Mouse (Mus musculus): ENCODE data around the gene Cacna1e. TPM values are rescaled to one million over a fixed set of nuclear protein-coding genes. Genes with fewer than 3 reads are reported as not detected.

Cacna1e gene
- polyA plus RNA-seq, 1 experiment from 2014 or later, result 1.8 TPM

DNA sequence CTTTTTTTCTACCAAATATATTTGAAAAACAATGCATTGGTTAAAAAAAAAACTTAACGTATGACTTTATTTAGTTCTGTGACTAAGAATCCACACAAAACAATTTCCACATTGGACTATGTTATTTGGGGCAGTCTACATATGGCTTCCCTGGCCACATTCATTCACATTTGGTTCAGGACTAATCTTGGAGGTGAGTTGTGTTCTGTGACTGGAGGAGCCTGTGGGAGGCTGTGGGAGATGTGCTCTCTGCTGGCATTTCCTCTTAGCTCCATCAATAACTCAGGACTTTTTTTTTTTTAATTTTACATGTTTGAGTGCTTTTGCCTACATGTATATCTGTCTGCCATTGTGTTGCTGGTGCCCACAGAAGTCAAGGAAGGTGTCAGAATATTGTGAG lies 281.8 kb downstream of the Cacna1e start:
- Histone ChIP-seq H3K9me3 (no peaks in the 10 kb centered on the region), H3K4me3 (no peak overlapping the region), H3K27me3 (no peaks in the 10 kb centered on the region), H3K4me1 (no peaks in the 10 kb centered on the region), H3K36me3 (no peaks in the 10 kb centered on the region), H3K4me2 (replicated peaks) (no peak overlapping the region), H3K9ac (no peak overlapping the region), H3K27ac (no peak overlapping the region)
- ATAC-seq (ENCODE audit: insufficient number of reproducible peaks, insufficient read depth, low FRiP score, low TSS enrichment), result no peak
- 89% methylated on average over 1 of the region's 1 CpGs for WGBS

DNA sequence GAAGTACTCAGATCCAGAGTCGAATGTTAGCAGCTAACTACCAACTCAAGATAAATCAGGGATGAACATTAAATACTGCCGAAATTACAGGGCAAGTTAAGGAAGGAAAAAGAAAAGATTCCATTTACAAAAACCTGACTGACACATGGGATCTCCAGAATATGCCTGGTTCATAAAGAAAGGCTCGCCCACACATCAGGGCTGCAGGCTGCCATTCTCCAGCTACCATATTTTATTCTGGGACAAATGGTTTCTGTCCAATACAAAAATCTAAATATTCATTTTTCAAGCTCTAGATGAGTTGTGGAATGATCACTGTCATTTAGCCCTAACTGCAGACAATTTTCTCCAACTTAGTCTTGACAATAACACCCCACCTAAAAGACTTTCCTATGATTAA lies 301.8 kb downstream of the Cacna1e start:
- H3K27me3 ChIP-seq, result no peaks in the 10 kb centered on the region
- H3K4me1 ChIP-seq, result no peaks in the 10 kb centered on the region
- no peak overlapping the region for H3K9ac ChIP-seq
- H3K4me2 ChIP-seq (replicated peaks), result no peak overlapping the region
- H3K9me3 ChIP-seq, result no peaks in the 10 kb centered on the region
- no peaks in the 10 kb centered on the region for H3K36me3 ChIP-seq
- H3K27ac ChIP-seq, result no peak overlapping the region
- ATAC-seq (ENCODE audit: insufficient number of reproducible peaks, insufficient read depth, low FRiP score, low TSS enrichment), result no peak
- 92% methylated on average over 3 of the region's 3 CpGs for WGBS
- H3K4me3 ChIP-seq, result no peak overlapping the region

DNA sequence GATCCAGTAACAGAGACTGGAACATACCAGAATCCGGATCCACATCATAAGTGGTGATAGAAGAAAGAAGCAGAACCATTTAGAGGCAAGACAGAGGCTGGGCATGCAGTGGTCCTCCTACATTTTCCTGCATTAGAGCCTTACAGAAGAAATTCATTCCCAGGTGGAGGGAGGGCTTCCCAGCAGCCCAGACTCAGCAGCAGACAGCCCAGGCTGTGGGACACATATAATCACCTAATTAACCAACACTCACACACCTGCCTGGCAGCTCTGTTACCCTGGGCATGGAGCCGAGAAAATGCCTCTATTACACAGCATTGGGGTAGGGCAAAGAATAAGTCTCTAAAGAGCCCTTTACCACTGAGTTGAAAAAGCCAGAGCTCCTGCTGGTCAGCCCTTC lies 304.4 kb downstream of the Cacna1e start:
- no peaks in the 10 kb centered on the region for H3K27me3 ChIP-seq
- no peaks in the 10 kb centered on the region for H3K4me1 ChIP-seq
- H3K9ac ChIP-seq, result no peak overlapping the region
- H3K4me3 ChIP-seq, result no peak overlapping the region
- no peaks in the 10 kb centered on the region for H3K36me3 ChIP-seq
- no peak for ATAC-seq (ENCODE audit: insufficient number of reproducible peaks, insufficient read depth, low FRiP score, low TSS enrichment)
- WGBS, result 70% methylated on average over 2 of the region's 2 CpGs
- no peak overlapping the region for H3K4me2 ChIP-seq (replicated peaks)
- H3K27ac ChIP-seq, result no peak overlapping the region
- H3K9me3 ChIP-seq, result no peaks in the 10 kb centered on the region

DNA sequence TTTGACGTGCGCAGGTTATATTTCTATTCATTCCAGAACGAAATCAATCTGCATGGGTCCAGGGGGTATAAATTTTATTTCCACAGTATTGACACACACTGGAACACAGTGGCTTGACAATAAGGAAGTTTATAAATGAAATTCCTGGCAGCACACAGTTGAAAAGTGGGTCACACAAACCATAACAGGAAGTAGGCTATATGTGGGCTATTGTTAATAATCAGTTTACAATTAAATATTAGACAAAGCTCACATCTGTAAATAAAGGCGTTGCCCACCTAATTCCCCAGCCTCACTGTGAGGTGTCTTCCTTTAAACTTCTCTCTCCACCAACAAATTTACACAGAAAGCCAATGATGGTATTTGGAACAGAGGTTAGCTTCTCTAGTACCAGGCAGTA lies 305.6 kb downstream of the Cacna1e start:
- no peaks in the 10 kb centered on the region for H3K27me3 ChIP-seq

DNA sequence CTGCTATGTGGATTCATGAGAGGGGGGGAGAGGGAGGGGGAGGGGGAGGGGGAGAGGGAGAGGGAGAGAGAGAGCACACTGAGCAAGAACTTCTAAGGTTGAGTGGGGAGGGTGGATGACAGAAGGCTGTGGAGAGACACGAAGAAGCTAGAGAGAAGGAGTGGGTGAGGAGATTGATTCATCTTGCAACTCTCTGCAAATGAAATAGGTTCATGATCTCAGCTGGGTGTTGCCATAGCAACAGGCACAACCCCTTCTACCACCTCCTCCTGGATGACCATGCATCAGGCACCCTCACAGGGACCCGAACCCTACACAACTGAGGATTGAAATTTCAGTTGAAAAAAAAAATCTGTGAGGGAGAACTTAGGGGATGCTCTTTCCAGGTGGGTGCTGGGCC lies 307.9 kb downstream of the Cacna1e start:
- Histone ChIP-seq H3K9ac (no peak overlapping the region), H3K36me3 (no peaks in the 10 kb centered on the region), H3K4me2 (replicated peaks) (no peak overlapping the region), H3K9me3 (no peaks in the 10 kb centered on the region), H3K27me3 (no peaks in the 10 kb centered on the region), H3K27ac (no peak overlapping the region), H3K4me1 (no peaks in the 10 kb centered on the region), H3K4me3 (no peak overlapping the region)
- WGBS, result 90% methylated on average over 2 of the region's 2 CpGs
- ATAC-seq (ENCODE audit: insufficient number of reproducible peaks, insufficient read depth, low FRiP score, low TSS enrichment), result no peak

More for the DNA sequence above, 305.6 kb downstream of the Cacna1e start:
- no peak for ATAC-seq (ENCODE audit: insufficient number of reproducible peaks, insufficient read depth, low FRiP score, low TSS enrichment)
- no peaks in the 10 kb centered on the region for H3K36me3 ChIP-seq
- H3K9me3 ChIP-seq, result no peaks in the 10 kb centered on the region
- H3K4me2 ChIP-seq (replicated peaks), result no peak overlapping the region
- H3K27ac ChIP-seq, result no peak overlapping the region
- no peaks in the 10 kb centered on the region for H3K4me1 ChIP-seq
- WGBS, result 87% methylated on average over 4 of the region's 4 CpGs
- no peak overlapping the region for H3K4me3 ChIP-seq
- H3K9ac ChIP-seq, result no peak overlapping the region

DNA sequence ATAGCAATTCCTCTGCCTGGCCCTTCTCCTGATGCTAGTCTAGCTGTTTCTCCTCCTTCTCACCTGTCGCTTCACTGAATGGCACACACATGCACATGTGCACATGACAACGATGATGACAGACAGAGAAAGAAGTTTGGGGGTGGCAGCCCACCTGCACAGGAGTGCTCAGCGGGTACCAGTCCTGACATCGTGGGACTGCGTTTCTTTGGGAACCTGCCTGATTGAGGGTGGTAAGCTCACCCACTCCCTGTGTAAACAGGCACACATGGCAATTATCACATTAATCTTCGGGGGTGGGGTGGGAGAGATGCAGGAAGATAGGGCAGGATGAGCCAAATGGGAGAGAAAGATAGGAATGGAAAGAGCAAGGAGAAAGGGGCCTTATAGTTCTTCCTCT lies 318.3 kb downstream of the Cacna1e start:
- Histone ChIP-seq H3K4me1 (no peaks in the 10 kb centered on the region), H3K9me3 (no peaks in the 10 kb centered on the region), H3K9ac (no peak overlapping the region), H3K4me2 (replicated peaks) (no peak overlapping the region), H3K27ac (no peak overlapping the region), H3K4me3 (no peak overlapping the region), H3K27me3 (no peaks in the 10 kb centered on the region), H3K36me3 (no peaks in the 10 kb centered on the region)
- 83% methylated on average over 6 of the region's 6 CpGs for WGBS
- ATAC-seq (ENCODE audit: insufficient number of reproducible peaks, insufficient read depth, low FRiP score, low TSS enrichment), result no peak

DNA sequence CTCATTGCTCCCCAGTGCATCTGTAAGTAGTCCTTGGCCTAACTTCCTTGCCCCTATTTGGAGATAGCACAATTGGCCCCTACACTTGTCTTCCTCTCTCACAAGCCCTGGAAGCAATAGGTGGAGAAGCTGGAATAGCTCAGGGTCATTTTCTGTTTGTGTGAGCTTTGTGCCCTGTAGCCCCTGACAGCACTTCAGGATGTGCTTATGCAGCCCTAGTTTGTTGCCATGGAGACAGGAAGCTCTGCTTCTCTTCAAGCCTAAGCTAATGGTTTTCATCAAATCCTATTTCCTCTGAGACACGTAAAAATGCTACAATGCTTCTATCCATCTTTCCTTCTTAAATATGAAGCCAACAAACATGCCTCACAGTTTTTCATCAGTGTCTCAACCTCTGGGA lies 328.5 kb downstream of the Cacna1e start:
- no peaks in the 10 kb centered on the region for H3K36me3 ChIP-seq
- WGBS, result 21% methylated on average over 1 of the region's 1 CpGs
- H3K9ac ChIP-seq, result no peak overlapping the region
- ATAC-seq (ENCODE audit: insufficient number of reproducible peaks, insufficient read depth, low FRiP score, low TSS enrichment), result no peak
- H3K27ac ChIP-seq, result no peak overlapping the region
- H3K4me2 ChIP-seq (replicated peaks), result no peak overlapping the region
- H3K27me3 ChIP-seq, result no peaks in the 10 kb centered on the region
- 0 out of 2 replicates have a peak, but pooled peaks cover 5% of the 10 kb centered on the region for H3K4me1 ChIP-seq
- no peaks in the 10 kb centered on the region for H3K9me3 ChIP-seq
- H3K4me3 ChIP-seq, result no peak overlapping the region

DNA sequence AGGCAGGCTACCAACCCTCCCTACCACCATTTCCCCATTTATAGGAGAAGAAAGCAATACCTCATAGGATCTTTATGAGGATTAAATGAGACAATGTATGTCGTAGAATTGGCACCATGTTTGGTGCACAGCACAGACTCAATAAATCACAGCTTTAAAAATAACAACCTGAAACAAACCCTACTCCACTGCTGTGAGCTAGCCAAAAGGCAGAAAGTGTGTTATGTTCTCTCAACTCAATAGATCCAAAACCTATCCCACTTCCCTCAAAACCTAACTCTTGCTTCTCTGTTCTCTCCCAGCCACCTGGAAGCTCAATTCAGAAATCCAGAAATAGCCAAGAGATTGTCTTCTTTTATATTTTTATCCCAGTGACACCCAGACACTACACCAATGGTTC lies 331.2 kb downstream of the Cacna1e start:
- H3K9me3 ChIP-seq, result no peaks in the 10 kb centered on the region

DNA sequence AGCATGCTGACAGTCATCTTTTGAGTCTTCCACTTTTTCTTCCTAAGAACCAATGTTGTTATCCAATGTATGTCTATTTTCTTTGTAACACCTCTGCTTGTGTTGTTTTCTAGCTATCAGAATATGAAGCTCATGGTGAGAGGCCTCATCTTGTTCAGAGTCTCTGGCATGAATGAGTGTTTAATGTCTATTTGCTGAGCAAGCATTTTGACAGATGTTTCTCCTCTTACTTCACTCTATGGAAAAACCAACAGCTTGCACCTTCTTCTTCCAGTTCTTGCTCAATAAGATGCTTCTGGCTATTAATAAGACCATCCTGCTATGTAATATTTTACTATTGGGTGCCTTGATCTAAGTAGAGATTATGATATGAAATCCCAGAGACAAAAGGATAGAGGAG lies 346.9 kb downstream of the Cacna1e start:
- Histone ChIP-seq H3K4me2 (replicated peaks) (no peak overlapping the region), H3K9me3 (no peaks in the 10 kb centered on the region), H3K4me3 (no peak overlapping the region), H3K4me1 (0 out of 2 replicates have a peak, but pooled peaks cover 5% of the 10 kb centered on the region), H3K27ac (no peak overlapping the region), H3K27me3 (no peaks in the 10 kb centered on the region), H3K9ac (no peak overlapping the region), H3K36me3 (no peaks in the 10 kb centered on the region)
- ATAC-seq (ENCODE audit: insufficient number of reproducible peaks, insufficient read depth, low FRiP score, low TSS enrichment), result no peak

More for the DNA sequence above, 331.2 kb downstream of the Cacna1e start:
- Histone ChIP-seq H3K4me3 (no peak overlapping the region), H3K27ac (no peak overlapping the region), H3K4me2 (replicated peaks) (no peak overlapping the region), H3K4me1 (0 out of 2 replicates have a peak, but pooled peaks cover 5% of the 10 kb centered on the region), H3K9ac (no peak overlapping the region), H3K27me3 (no peaks in the 10 kb centered on the region), H3K36me3 (no peaks in the 10 kb centered on the region)
- WGBS, result 80% methylated on average over 1 of the region's 1 CpGs
- no peak for ATAC-seq (ENCODE audit: insufficient number of reproducible peaks, insufficient read depth, low FRiP score, low TSS enrichment)

DNA sequence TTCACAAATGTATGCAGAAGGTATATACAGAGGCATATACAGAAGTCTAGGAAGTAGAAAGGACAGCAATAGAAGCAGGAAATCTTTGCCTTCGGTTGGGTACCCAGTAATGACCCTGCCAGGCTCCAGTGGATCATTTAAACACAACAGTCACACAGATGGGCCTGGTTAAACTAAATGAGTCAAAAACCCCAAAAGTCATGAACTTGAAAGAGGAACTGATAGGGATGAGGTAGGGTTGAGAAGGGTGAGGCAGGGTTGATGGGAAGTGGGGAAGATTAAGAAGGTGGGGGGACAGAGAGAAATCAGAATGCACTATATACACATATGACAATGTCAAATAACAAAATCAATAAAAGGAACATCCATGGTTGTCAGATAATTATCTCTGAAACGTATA lies 347.5 kb downstream of the Cacna1e start:
- H3K9me3 ChIP-seq, result no peaks in the 10 kb centered on the region
- ATAC-seq (ENCODE audit: insufficient number of reproducible peaks, insufficient read depth, low FRiP score, low TSS enrichment), result no peak
- WGBS, result 67% methylated on average over 2 of the region's 2 CpGs

DNA sequence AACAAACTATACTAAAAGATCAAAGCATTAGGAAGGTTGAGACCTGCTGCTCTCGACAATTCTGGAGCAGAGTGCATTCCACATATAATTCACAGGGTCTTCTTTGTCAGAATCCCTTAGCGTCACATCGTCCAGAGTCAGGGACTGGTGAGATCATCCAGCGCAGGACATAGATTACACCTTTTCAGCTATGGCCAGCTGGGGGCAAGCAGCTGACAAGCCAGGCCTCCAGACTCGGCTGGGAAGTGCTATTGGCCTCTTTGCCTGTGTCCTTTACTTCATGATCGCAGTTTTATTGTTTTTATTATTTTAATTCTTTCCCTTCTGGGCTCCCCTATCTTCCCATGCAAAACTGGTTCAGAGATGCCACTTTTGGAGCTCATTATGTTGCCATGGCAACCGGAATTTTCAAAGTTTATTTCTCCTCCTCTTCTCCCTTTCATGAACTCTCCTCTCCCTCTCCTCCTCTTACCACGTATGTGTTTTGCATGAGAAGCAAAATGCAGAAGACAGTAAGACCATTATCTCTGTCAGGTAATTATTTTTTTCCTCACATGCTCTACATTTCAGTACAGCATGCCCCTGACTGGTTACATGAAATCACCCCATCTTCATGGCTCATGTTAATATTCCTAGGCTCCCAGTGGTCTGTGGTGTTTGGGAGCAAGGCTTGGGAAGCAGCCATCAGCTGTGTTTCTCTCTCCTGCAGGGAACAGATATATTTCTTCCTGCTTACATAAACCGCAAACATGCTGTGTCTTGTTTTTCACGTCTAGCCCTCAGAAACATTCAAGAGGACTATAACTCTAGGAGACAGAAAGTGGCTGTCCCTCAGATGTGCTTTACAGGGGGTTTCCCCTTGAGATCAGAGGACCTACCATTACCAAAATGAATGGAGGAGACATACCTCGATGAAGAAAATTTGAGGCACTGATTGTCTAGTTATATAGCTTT lies 351.0 kb downstream of the Cacna1e start:
- Histone ChIP-seq H3K27ac (no peak overlapping the region), H3K9me3 (no peaks in the 10 kb centered on the region), H3K9ac (no peak overlapping the region), H3K4me2 (replicated peaks) (no peak overlapping the region), H3K36me3 (no peaks in the 10 kb centered on the region), H3K27me3 (no peaks in the 10 kb centered on the region), H3K4me3 (no peak overlapping the region), H3K4me1 (0 out of 2 replicates have a peak, but pooled peaks cover 5% of the 10 kb centered on the region)
- ATAC-seq (ENCODE audit: insufficient number of reproducible peaks, insufficient read depth, low FRiP score, low TSS enrichment), result no peak
- 60% methylated on average over 11 of the region's 11 CpGs for WGBS

More for the DNA sequence above, 347.5 kb downstream of the Cacna1e start:
- no peak overlapping the region for H3K9ac ChIP-seq
- H3K36me3 ChIP-seq, result no peaks in the 10 kb centered on the region
- no peak overlapping the region for H3K4me2 ChIP-seq (replicated peaks)
- H3K27ac ChIP-seq, result no peak overlapping the region
- 0 out of 2 replicates have a peak, but pooled peaks cover 5% of the 10 kb centered on the region for H3K4me1 ChIP-seq
- H3K27me3 ChIP-seq, result no peaks in the 10 kb centered on the region
- H3K4me3 ChIP-seq, result no peak overlapping the region

DNA sequence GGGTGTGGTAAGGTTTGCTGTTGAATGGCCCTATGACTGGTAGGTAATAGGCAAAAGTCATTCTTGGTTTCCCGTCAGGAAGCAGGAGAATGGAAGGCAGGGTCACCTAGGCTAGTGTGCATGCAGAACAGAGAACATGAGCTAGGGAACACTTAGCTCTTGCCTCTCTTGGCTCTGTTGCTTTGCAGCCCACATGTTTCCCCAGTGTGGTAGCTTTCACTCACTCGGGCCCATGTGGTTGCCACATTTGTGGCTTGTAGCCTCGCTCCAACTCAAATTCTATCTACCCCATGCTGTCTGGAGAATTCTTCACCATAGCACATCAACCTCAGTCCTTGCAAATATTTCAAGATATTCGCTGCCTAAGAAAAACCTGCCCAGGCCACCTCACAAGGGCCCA lies 354.6 kb downstream of the Cacna1e start:
- Histone ChIP-seq H3K27ac (no peak overlapping the region), H3K27me3 (no peaks in the 10 kb centered on the region), H3K4me2 (replicated peaks) (no peak overlapping the region), H3K9me3 (no peaks in the 10 kb centered on the region), H3K4me3 (no peak overlapping the region), H3K9ac (no peak overlapping the region), H3K4me1 (0 out of 2 replicates have a peak, but pooled peaks cover 5% of the 10 kb centered on the region), H3K36me3 (no peaks in the 10 kb centered on the region)
- ATAC-seq (ENCODE audit: insufficient number of reproducible peaks, insufficient read depth, low FRiP score, low TSS enrichment), result no peak
- 86% methylated on average over 4 of the region's 4 CpGs for WGBS

Measured in embryonic facial prominence, embryonic 12.5 days (tissue).